Mouse (Mus musculus): ENCODE results near the gene Hhat. TPM values are rescaled to one million over a fixed set of nuclear protein-coding genes. Genes with fewer than 3 reads are reported as not detected.

The Hhat gene
- total and polyA plus RNA-seq, 3 experiments, result 0.21 to 1.2 (median 1.1) TPM

GRCm38 (mm10) chr1:192711779-192712348, 59.2 kb downstream of the Hhat start:
- TF ChIP-seq USF1 (IDR thresholded peaks at IDR 0.05; ENCODE audit: low read depth, low read length) (no peak), MAX (IDR thresholded peaks at IDR 0.05; ENCODE audit: low read length) (no peak), EP300 (IDR thresholded peaks at IDR 0.05; ENCODE audit: low read length) (no peak), SMC3 (IDR thresholded peaks at IDR 0.05; ENCODE audit: low read depth, low read length) (peak; percentile 60), CTCF (conservative IDR thresholded peaks at IDR 0.05 in 1 of 2, IDR thresholded peaks at IDR 0.05 in 1 of 2; ENCODE audit: low read depth in 2 of 2, low read length in 2 of 2) (peak; percentile 62 to 80), RAD21 (IDR thresholded peaks at IDR 0.05; ENCODE audit: low read depth, low read length) (peak; percentile 81), ZKSCAN1 (IDR thresholded peaks at IDR 0.05; ENCODE audit: borderline replicate concordance, low read depth, low read length) (no peak)
- Histone ChIP-seq H3K4me3 (replicated peaks in 1 of 3; ENCODE audit: low read depth in 2 of 3, low read length in 2 of 3, poor library complexity in 1 of 3) (no peak overlapping the region), H3K9me3 (replicated peaks; ENCODE audit: low read length) (no peaks in the 10 kb centered on the region), H3K27me3 (replicated peaks) (peaks cover 4% of the 10 kb centered on the region), H3K36me3 (replicated peaks in 1 of 2; ENCODE audit: control insufficient read depth in 1 of 2, insufficient read depth in 1 of 2, low read length in 1 of 2) (no peaks in the 10 kb centered on the region), H3K27ac (ENCODE audit: insufficient read depth, low read depth) (no peak overlapping the region), H3K79me2 (replicated peaks; ENCODE audit: control insufficient read depth, extremely low read depth, insufficient read depth, poor library complexity, severe bottlenecking) (no peaks in the 10 kb centered on the region), H3K4me2 (ENCODE audit: insufficient read depth, low read depth, poor library complexity, severe bottlenecking) (no peak overlapping the region), H3K9ac (ENCODE audit: insufficient read depth, low read depth) (no peak overlapping the region), H3K4me1 (ENCODE audit: control insufficient read depth in 1 of 2, insufficient read depth in 2 of 2) (no peaks in the 10 kb centered on the region)
- peak; percentile 42 for DNase-seq (ENCODE audit: extremely low read depth)
- in situ Hi-C loops (cut with MboI; ENCODE audit: low pct_ligation_motif_present, low pct_unique_long_range_greater_than_20kb, low sequenced_read_pairs), result loop anchor here (25.0 kb wide), 1 partner anchor 525 kb away; the partner anchor contains the start of gene Kcnh1
- dilution Hi-C loops (cut with MboI; ENCODE audit: extremely low pct_ligation_motif_present, extremely low pct_unique_long_range_greater_than_20kb, low sequenced_read_pairs), result no loop called here

- Histone ChIP-seq H3K4me1 (ENCODE audit: control insufficient read depth in 1 of 2, insufficient read depth in 2 of 2) (peaks cover 0 to 6% of the 10 kb centered on the region in 2 experiments; a peak in 1 of 4 replicates), H3K4me2 (ENCODE audit: insufficient read depth, low read depth, poor library complexity, severe bottlenecking) (no peak overlapping the region), H3K4me3 (replicated peaks in 1 of 3; ENCODE audit: low read depth in 2 of 3, low read length in 2 of 3, poor library complexity in 1 of 3) (no peak overlapping the region), H3K9ac (ENCODE audit: insufficient read depth, low read depth) (no peak overlapping the region), H3K9me3 (replicated peaks; ENCODE audit: low read length) (no peaks in the 10 kb centered on the region), H3K36me3 (replicated peaks in 1 of 2; ENCODE audit: control insufficient read depth in 1 of 2, insufficient read depth in 1 of 2, low read length in 1 of 2) (no peaks in the 10 kb centered on the region), H3K27me3 (replicated peaks) (no peaks in the 10 kb centered on the region), H3K27ac (ENCODE audit: insufficient read depth, low read depth) (no peak overlapping the region), H3K79me2 (replicated peaks; ENCODE audit: control insufficient read depth, extremely low read depth, insufficient read depth, poor library complexity, severe bottlenecking) (no peaks in the 10 kb centered on the region)
- DNase-seq (ENCODE audit: extremely low read depth), result no peak
- dilution Hi-C loops (cut with MboI; ENCODE audit: extremely low pct_ligation_motif_present, extremely low pct_unique_long_range_greater_than_20kb, low sequenced_read_pairs) (no loop called here), in situ Hi-C loops (cut with MboI; ENCODE audit: low pct_ligation_motif_present, low pct_unique_long_range_greater_than_20kb, low sequenced_read_pairs) (loop anchor here (25.0 kb wide), 1 partner anchor 513 kb away; the partner anchor contains the start of gene Kcnh1)
- TF ChIP-seq KAT2A (IDR thresholded peaks at IDR 0.05; ENCODE audit: insufficient replicate concordance, low read length), result no peak
- no peak for TF ChIP-seq ZNF384 (IDR thresholded peaks at IDR 0.05; ENCODE audit: low read depth, low read length)
- TF ChIP-seq NRF1 (IDR thresholded peaks at IDR 0.05; ENCODE audit: low read depth, low read length), result no peak
- TF ChIP-seq IRF4 (IDR thresholded peaks at IDR 0.05; ENCODE audit: low read depth, low read length), result no peak
- no peak for TF ChIP-seq MAFK (IDR thresholded peaks at IDR 0.05; ENCODE audit: insufficient replicate concordance, low read length)
- no peak for TF ChIP-seq RAD21 (IDR thresholded peaks at IDR 0.05; ENCODE audit: low read depth, low read length)
- TF ChIP-seq SMC3 (IDR thresholded peaks at IDR 0.05; ENCODE audit: low read depth, low read length), result no peak
- TF ChIP-seq ELF1 (IDR thresholded peaks at IDR 0.05; ENCODE audit: low read depth, low read length), result no peak
- TF ChIP-seq ZC3H11A (IDR thresholded peaks at IDR 0.05; ENCODE audit: low read depth, low read length), result no peak
These were observed 70.5 kb downstream of the Hhat start for GRCm38 (mm10) chr1:192700339-192701073.
